Mouse (Mus musculus): Measurements from ENCODE around the gene 1700028K03Rik. TPM values are rescaled to one million over a fixed set of nuclear protein-coding genes. Genes with fewer than 3 reads are reported as not detected.

The 1700028K03Rik gene
- total RNA-seq, 2 experiments from 2014 or later = 0.55 to 1.1 TPM

DNA sequence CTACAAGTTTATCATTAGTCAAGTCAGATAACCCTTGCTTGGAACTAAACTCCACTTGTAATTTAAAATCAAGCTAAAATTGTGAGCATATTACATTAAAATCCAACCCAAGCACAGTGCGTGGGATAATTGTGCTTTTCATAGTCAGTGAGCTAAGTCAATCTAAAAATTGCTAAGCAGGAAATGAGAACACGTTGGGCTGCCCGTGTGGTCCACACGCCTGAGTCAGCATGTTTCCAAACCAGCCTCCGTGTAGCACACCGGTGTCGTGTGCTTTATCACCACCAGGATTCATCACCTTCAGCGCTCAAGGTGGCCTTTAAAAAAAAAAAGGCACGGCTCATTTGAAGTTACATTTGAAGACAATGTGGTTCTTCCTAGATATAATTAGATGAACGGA, 10.2 kb upstream of the 1700028K03Rik start:
- intact Hi-C loops (cut with DNase I) = no loop called here
- peak; percentile 62 to 75 for DNase-seq (ENCODE audit: low spot score in 2 of 2)

DNA sequence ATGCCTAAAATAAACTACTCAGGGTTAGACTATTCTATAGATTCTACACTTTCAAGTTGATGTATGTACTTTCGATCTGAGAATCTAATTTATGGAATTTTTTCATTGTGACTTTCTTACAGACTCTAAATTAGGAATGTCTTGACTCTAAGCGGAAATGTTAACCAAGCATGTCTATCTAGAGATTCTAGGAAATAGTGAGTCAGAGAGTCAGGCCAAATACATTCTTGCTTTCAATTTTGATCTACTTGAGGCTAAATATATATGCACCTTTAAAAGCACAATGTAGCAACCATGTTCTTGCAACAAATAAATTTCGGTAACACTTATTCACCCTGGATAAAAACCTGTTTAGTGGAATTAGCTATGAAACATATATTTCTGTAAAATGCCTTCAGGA, 5.7 kb upstream of the 1700028K03Rik start:
- intact Hi-C loops (cut with DNase I) = no loop called here
- DNase-seq (ENCODE audit: low spot score in 2 of 2) = no peak

DNA sequence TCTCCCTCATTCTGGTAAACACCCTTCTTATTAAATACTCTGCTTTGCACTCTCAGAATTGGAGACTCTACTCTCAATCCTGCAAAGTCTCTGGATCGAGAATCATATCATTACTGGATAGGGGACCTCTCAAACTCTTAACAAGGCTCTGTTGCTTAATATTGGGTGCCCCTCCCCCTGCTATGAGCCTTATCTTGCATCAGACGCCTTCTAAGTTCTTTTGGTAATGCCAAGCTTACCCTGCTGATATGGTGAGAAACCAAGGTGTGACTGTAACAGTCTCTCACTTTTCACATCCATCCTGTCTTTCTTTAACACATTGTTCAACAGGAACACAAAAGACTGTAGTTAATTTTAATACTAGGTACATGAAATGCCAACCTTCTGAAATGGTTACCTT, 919 bp upstream of the 1700028K03Rik start:
- DNase-seq (ENCODE audit: low spot score in 2 of 2) = no peak
- intact Hi-C loops (cut with DNase I) = no loop called here

DNA sequence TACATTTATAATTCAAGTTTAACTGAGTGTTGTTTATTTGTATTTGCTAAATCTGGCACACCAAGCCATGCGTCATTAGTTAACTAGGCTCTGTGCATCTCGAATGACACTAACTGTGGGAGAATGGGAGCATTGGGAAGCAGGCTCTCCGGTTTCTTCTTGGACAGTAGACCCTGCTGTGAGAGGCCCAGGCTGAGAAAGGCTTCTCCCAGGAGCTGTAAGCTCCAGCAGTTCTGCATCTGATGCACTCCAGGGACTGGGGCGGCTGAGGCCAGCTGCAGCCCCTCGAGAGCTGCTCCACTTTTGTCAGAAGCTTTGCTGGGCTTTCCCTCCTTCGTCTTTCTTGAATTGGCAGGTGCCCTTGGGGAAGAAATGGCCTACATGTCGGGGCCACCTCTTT, 7.2 kb downstream of the 1700028K03Rik start:
- intact Hi-C loops (cut with DNase I) = no loop called here
- no peak for DNase-seq (ENCODE audit: low spot score in 2 of 2)

DNA sequence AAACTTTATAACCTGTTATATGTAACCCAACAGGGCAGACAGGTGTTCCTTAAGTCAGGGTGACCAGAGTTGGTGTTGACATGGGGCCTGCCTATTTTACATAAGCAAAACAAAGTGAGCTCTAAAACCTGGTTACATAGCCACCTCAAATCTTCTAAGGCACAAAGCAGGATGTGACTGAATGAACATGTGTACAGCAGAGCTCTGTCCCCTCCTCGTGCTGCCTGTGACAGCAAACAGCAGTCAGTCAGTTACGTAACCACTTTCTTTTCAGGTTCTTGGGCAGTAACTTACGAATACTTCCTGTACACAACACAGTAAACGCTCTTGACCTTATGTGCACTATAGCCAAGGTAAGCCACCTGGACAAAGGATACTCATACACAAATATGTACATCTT, 11.4 kb downstream of the 1700028K03Rik start:
- intact Hi-C loops (cut with DNase I) = no loop called here

DNA sequence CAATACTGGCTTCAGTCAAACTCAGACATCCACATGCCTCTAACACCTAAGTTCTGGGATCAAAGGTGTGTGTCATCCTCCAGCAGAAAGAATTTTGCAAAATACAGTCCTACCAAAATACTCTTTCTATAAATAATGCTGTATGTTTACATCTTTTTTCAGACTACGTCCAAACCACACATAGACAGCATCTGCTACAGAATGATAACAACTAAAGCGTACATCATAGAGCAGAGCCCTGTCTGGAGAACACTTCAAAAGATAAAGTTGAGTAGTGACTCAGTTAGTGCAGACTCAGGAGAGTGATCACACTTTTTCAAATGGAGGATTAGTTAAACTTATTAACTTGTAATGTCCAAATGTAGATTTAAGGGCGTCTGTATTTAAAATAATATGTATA, 13.4 kb downstream of the 1700028K03Rik start:
- DNase-seq (ENCODE audit: low spot score in 2 of 2) = no peak
- intact Hi-C loops (cut with DNase I) = no loop called here

More for the DNA sequence above, 11.4 kb downstream of the 1700028K03Rik start:
- DNase-seq (ENCODE audit: low spot score in 2 of 2) = no peak

DNA sequence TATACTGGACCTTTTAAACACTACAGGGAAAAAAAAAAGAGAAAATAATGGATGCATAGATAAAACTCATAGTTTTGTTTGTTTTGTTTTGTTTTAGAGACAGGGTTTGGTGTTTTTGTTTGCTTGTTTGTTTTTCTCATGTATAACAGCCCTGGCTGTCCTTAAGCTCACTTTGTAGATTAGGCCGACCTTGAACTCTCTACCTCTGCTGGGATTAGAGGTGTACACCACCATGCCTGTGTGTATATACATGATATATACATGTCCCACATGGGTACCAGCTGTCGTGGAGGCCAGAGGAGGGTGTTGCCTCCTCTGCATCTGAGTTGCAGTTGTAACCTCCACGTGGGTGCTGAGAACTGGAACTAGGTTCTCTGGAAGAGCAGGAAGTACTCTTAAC, 13.9 kb downstream of the 1700028K03Rik start:
- intact Hi-C loops (cut with DNase I) = no loop called here
- DNase-seq (ENCODE audit: low spot score in 2 of 2) = no peak

DNA sequence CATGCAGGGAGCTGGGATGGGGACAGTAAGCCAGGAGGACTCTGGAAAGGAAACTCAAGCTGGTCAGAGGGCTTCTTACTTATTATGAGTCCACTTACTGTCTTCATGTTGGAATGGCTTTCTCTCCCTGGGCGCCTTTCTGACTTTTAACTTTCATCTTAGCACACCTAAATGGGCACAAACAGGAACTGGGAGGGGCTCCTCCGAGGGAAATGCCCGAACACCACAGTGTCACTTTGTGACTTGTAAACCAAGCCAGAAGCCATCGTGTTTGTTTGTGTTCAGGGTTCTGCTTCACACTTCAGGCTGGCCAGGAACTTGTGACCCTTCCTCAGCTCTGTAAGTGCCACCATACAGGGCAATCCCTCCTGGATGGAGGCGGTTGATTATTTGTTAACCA, 19.8 kb downstream of the 1700028K03Rik start:
- intact Hi-C loops (cut with DNase I) = no loop called here

DNA sequence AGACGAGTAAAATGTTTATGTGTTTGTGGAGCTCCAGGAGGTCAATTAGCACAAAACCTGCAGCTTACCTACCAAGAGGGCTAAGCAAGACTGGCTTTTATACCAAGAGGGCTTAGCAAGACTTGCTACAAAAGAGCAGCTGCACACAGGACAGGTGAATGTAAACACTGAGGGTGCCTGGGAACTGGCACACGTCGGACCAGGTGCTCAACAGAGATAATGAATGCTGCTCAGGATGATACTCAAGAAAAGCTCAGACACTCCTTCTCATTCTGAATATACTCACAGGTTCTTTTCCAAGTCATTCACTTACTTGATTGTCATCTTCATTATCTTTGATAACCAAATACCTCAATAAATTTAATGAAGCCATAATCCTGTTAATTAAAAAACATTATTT, 22.5 kb downstream of the 1700028K03Rik start:
- no peak for DNase-seq (ENCODE audit: low spot score in 2 of 2)
- intact Hi-C loops (cut with DNase I) = no loop called here

More for the DNA sequence above, 19.8 kb downstream of the 1700028K03Rik start:
- DNase-seq (ENCODE audit: low spot score in 2 of 2) = no peak

DNA sequence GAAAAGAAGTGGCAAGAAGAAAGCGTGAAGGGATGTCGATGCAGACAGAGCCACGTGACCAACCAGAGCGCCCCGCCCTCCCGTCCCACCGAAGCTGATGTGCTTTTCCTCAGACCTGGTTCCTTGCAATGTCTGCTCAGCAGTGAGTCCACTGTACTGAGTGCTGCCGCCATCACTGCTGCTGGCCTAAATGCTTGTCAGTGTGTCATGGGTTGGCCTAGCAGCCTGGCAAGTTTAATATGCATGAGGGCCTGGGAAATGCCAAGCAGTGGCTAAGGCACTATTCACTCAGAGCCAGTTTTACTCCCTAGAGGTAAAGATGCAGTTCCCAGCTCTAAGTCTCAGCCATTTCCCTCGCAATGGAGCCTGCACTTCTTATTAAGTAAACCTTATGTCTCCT, 34.6 kb downstream of the 1700028K03Rik start:
- DNase-seq (ENCODE audit: low spot score in 2 of 2) = peak in 1 of 2 experiments; percentile 8
- intact Hi-C loops (cut with DNase I) = no loop called here

DNA sequence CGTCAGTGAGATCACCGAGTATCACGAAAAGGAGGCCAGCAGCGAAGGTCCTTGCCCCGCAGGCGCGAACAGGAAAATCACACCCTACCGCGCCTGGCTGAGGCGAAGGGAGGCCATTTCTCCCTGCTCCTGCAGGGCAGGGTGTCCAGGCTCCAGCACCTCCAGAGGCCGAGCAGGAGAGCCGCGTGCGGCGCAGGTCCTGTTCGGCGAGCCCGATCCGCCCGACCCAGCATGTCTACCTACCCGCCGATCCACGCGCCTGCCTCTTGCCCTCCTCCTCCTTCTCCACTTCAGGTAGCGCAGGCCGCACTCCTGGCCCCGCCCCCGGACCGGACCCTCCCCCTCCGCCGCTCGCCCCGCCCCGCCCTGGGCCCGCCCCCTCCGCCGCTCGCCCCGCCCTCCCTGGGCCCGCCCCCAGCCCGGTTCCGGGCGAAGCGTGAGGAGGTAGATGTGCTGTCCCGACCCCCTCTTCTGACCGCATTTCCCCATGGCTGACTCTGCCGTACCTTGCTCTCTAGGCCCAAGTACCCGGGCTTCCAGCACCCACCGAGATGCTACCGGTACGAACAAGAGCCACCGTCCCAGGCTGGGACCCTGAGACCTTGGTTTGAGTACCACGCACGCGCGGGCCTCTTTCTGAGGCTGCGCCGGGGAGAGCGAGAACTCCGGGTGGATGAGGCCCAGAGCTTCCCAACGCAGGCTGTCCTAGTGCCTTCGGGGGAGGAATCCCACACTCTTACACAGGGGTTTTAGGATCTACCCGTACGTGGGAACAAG, 63.0 kb downstream of the 1700028K03Rik start, which contains the start of the genes Rpap2 and Glmn:
Gene Rpap2 (plus strand): TSS at position 73 of the 777 bp plus-strand sequence.
Gene Glmn (minus strand): TSS at position 588 of the 777 bp plus-strand sequence.
- peak; percentile 80 to 82 for DNase-seq (ENCODE audit: low spot score in 2 of 2)
- intact Hi-C loops (cut with DNase I) = no loop called here

DNA sequence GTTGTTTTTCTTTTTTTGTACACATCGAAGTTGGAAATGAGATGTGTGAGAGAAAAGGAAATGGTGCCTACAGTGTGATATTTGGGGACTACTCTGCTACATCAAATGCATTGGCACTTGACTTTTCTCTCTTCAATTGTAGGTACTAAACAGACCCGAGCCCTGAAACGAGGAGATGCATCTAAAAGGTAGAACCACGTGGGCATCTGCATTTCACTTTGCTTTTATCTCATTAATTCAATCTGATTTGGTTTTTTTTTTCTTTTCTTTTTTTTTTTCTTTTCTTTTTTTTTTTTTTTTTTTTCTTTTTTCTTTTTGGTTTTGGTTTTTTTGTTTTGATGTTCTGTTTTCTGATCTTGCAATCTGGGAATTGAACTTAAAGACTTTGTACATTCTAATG, 63.9 kb downstream of the 1700028K03Rik start:
- no peak for DNase-seq (ENCODE audit: low spot score in 2 of 2)
- intact Hi-C loops (cut with DNase I) = no loop called here

Other genes starting within 250 kb of the 1700028K03Rik start
- gene Tgfbr3, start 245.1 kb upstream of the 1700028K03Rik start, total RNA-seq (2021) = 1 to 10 TPM; 9.3 TPM
- 10 to 100 TPM; 13.1 to 15.0 TPM for gene Brdt, start 203.6 kb upstream of the 1700028K03Rik start, total RNA-seq (2021)
- 10 to 100 TPM; 71.7 to 76.4 TPM for gene Ephx4, start 132.0 kb upstream of the 1700028K03Rik start, total RNA-seq (2021)
- under 1 TPM; 0.13 to 0.42 TPM for gene Lpcat2b, start 103.2 kb upstream of the 1700028K03Rik start, total RNA-seq (2021)
- 100 to 1,000 TPM; 142 to 145 TPM for gene Btbd8, start 96.7 kb upstream of the 1700028K03Rik start, total RNA-seq (2021)
- gene Gm42669, start 27.1 kb upstream of the 1700028K03Rik start, total RNA-seq (2021) = under 1 TPM; 0.66 to 0.76 TPM
- 10 to 100 TPM; 21.8 to 24.0 TPM for gene Rpap2, start 62.7 kb downstream of the 1700028K03Rik start, total RNA-seq (2021)
- gene Glmn, start 63.2 kb downstream of the 1700028K03Rik start, total RNA-seq (2021) = 10 to 100 TPM; 18.1 to 18.7 TPM
- gene Gfi1, start 191.3 kb downstream of the 1700028K03Rik start, total RNA-seq (2021) = not detected